Mouse (Mus musculus): Measurements from ENCODE around the gene Pced1b. TPM values are rescaled to one million over a fixed set of nuclear protein-coding genes. Genes with fewer than 3 reads are reported as not detected.
"Not testable (repeated sequence)": the region's sequence is repeated elsewhere in the genome, so short reads cannot be mapped to it uniquely, and the experiment has no call there.

The Pced1b gene
- polyA plus RNA-seq, 1 experiment from 2014 or later: 1.9 TPM

- 47% methylated on average over 7 of the region's 7 CpGs for WGBS
- H3K27me3 ChIP-seq: no peaks in the 10 kb centered on the region
- no peak overlapping the region for H3K27ac ChIP-seq
- H3K4me1 ChIP-seq (replicated peaks): peaks cover 14% of the 10 kb centered on the region; the same call in 1 of the 2 replicates
- no peaks in the 10 kb centered on the region for H3K36me3 ChIP-seq
- ATAC-seq (replicated peaks; ENCODE audit: insufficient number of reproducible peaks, insufficient read depth, low FRiP score, low read depth): no peak
- H3K9ac ChIP-seq: no peak overlapping the region
- H3K4me3 ChIP-seq: no peak overlapping the region
- H3K4me2 ChIP-seq: peak overlapping the region; percentile 52
- no peaks in the 10 kb centered on the region for H3K9me3 ChIP-seq (replicated peaks)
Measured at GRCm38 (mm10) chr15:97376081-97376742, 129.3 kb downstream of the Pced1b start.

- Histone ChIP-seq H3K4me1 (replicated peaks) (peaks cover 14% of the 10 kb centered on the region; the same call in 1 of the 2 replicates), H3K4me2 (peak overlapping the region; percentile 52), H3K27me3 (no peaks in the 10 kb centered on the region), H3K9me3 (replicated peaks) (no peaks in the 10 kb centered on the region), H3K4me3 (peak overlapping the region; percentile 22), H3K27ac (no peak overlapping the region), H3K36me3 (no peaks in the 10 kb centered on the region), H3K9ac (no peak overlapping the region)
- ATAC-seq (replicated peaks; ENCODE audit: insufficient number of reproducible peaks, insufficient read depth, low FRiP score, low read depth): no peak
- WGBS: 23% methylated on average over 19 of the region's 19 CpGs
Measured at GRCm38 (mm10) chr15:97376792-97377222, 129.9 kb downstream of the Pced1b start.

- no peak for ATAC-seq (replicated peaks; ENCODE audit: insufficient number of reproducible peaks, insufficient read depth, low FRiP score, low read depth)
- 79% methylated on average over 4 of the region's 4 CpGs for WGBS
- H3K9me3 ChIP-seq (replicated peaks): no peaks in the 10 kb centered on the region
Measured at GRCm38 (mm10) chr15:97378061-97378460, 131.2 kb downstream of the Pced1b start.

GRCm38 (mm10) chr15:97379489-97380304 lies 132.8 kb downstream of the Pced1b start:
- no peak overlapping the region for H3K9ac ChIP-seq
- WGBS: 38% methylated on average over 11 of the region's 12 CpGs
- no peaks in the 10 kb centered on the region for H3K27me3 ChIP-seq
- ATAC-seq (replicated peaks; ENCODE audit: insufficient number of reproducible peaks, insufficient read depth, low FRiP score, low read depth): no peak
- no peak overlapping the region for H3K27ac ChIP-seq
- H3K4me1 ChIP-seq (replicated peaks): peaks cover 9% of the 10 kb centered on the region; the same call in 1 of the 2 replicates
- no peaks in the 10 kb centered on the region for H3K36me3 ChIP-seq
- H3K9me3 ChIP-seq (replicated peaks): no peaks in the 10 kb centered on the region
- peak overlapping the region; percentile 17; the same call in 1 of the 2 replicates for H3K4me2 ChIP-seq
- no peak overlapping the region for H3K4me3 ChIP-seq

More at GRCm38 (mm10) chr15:97378061-97378460, 131.2 kb downstream of the Pced1b start:
- H3K4me3 ChIP-seq: no peak overlapping the region
- peaks cover 14% of the 10 kb centered on the region; the same call in 1 of the 2 replicates for H3K4me1 ChIP-seq (replicated peaks)
- no peaks in the 10 kb centered on the region for H3K27me3 ChIP-seq
- H3K4me2 ChIP-seq: no peak overlapping the region
- no peak overlapping the region for H3K9ac ChIP-seq
- H3K36me3 ChIP-seq: no peaks in the 10 kb centered on the region
- no peak overlapping the region for H3K27ac ChIP-seq

GRCm38 (mm10) chr15:97382567-97382966 lies 135.7 kb downstream of the Pced1b start:
- Histone ChIP-seq H3K9ac (no peak overlapping the region), H3K4me2 (no peak overlapping the region), H3K4me1 (replicated peaks) (0 out of 2 replicates have a peak, but pooled peaks cover 3% of the 10 kb centered on the region), H3K36me3 (no peaks in the 10 kb centered on the region), H3K27me3 (no peaks in the 10 kb centered on the region), H3K27ac (no peak overlapping the region), H3K4me3 (no peak overlapping the region), H3K9me3 (replicated peaks) (no peaks in the 10 kb centered on the region)
- WGBS: 91% methylated on average over 3 of the region's 3 CpGs
- ATAC-seq (replicated peaks; ENCODE audit: insufficient number of reproducible peaks, insufficient read depth, low FRiP score, low read depth): no peak

- Histone ChIP-seq H3K4me1 (replicated peaks) (0 out of 2 replicates have a peak, but pooled peaks cover 3% of the 10 kb centered on the region), H3K4me3 (no peak overlapping the region), H3K27ac (no peak overlapping the region), H3K9me3 (replicated peaks) (no peaks in the 10 kb centered on the region), H3K4me2 (no peak overlapping the region), H3K27me3 (no peaks in the 10 kb centered on the region), H3K36me3 (no peaks in the 10 kb centered on the region), H3K9ac (no peak overlapping the region)
- ATAC-seq (replicated peaks; ENCODE audit: insufficient number of reproducible peaks, insufficient read depth, low FRiP score, low read depth): no peak
- WGBS: 64% methylated on average over 14 of the region's 14 CpGs
Measured at GRCm38 (mm10) chr15:97383523-97384141, 136.7 kb downstream of the Pced1b start.

GRCm38 (mm10) chr15:97384170-97385018 lies 137.5 kb downstream of the Pced1b start:
- 89% methylated on average over 28 of the region's 28 CpGs for WGBS
- Histone ChIP-seq H3K36me3 (no peaks in the 10 kb centered on the region), H3K4me2 (no peak overlapping the region), H3K27me3 (no peaks in the 10 kb centered on the region), H3K4me1 (replicated peaks) (0 out of 2 replicates have a peak, but pooled peaks cover 2% of the 10 kb centered on the region), H3K9ac (no peak overlapping the region), H3K9me3 (replicated peaks) (no peaks in the 10 kb centered on the region), H3K4me3 (no peak overlapping the region), H3K27ac (no peak overlapping the region)
- ATAC-seq (replicated peaks; ENCODE audit: insufficient number of reproducible peaks, insufficient read depth, low FRiP score, low read depth): 0 out of 2 replicates have a peak, but pooled peaks have one; percentile 7

- H3K4me1 ChIP-seq (replicated peaks); H3K9ac ChIP-seq; H3K4me2 ChIP-seq; H3K4me3 ChIP-seq; H3K27me3 ChIP-seq; H3K9me3 ChIP-seq (replicated peaks); ATAC-seq (replicated peaks; ENCODE audit: insufficient number of reproducible peaks, insufficient read depth, low FRiP score, low read depth); H3K36me3 ChIP-seq; H3K27ac ChIP-seq: not testable (repeated sequence)
- 92% methylated on average over 10 of the region's 10 CpGs for WGBS
Measured at GRCm38 (mm10) chr15:97385174-97385573, 138.3 kb downstream of the Pced1b start.

- H3K4me2 ChIP-seq: no peak overlapping the region
- no peaks in the 10 kb centered on the region for H3K36me3 ChIP-seq
- H3K9me3 ChIP-seq (replicated peaks): no peaks in the 10 kb centered on the region
- no peak overlapping the region for H3K9ac ChIP-seq
- H3K4me1 ChIP-seq (replicated peaks): no peaks in the 10 kb centered on the region
- no peak overlapping the region for H3K27ac ChIP-seq
- no peak for ATAC-seq (replicated peaks; ENCODE audit: insufficient number of reproducible peaks, insufficient read depth, low FRiP score, low read depth)
- H3K27me3 ChIP-seq: no peaks in the 10 kb centered on the region
- no peak overlapping the region for H3K4me3 ChIP-seq
- WGBS: 93% methylated on average over 6 of the region's 6 CpGs
Measured at GRCm38 (mm10) chr15:97387793-97388192, 140.9 kb downstream of the Pced1b start.

GRCm38 (mm10) chr15:97389577-97389976 lies 142.7 kb downstream of the Pced1b start:
- H3K27me3 ChIP-seq: no peaks in the 10 kb centered on the region
- H3K4me3 ChIP-seq: no peak overlapping the region
- H3K9ac ChIP-seq: no peak overlapping the region
- H3K9me3 ChIP-seq (replicated peaks): no peaks in the 10 kb centered on the region
- H3K4me2 ChIP-seq: no peak overlapping the region
- no peaks in the 10 kb centered on the region for H3K36me3 ChIP-seq
- H3K27ac ChIP-seq: no peak overlapping the region
- 80% methylated on average over 4 of the region's 4 CpGs for whole genome bisulfite sequencing
- ATAC-seq (replicated peaks; ENCODE audit: insufficient number of reproducible peaks, insufficient read depth, low FRiP score, low read depth): no peak
- H3K4me1 ChIP-seq (replicated peaks): no peaks in the 10 kb centered on the region
